ENCODE assay signal across 22 mouse cellular contexts in genomic region chr7:138400506-138401272, GRCm38 (mm10). TPM values are rescaled to one million over a fixed set of nuclear protein-coding genes. Genes with fewer than 3 reads are reported as not detected.
DNase-seq lines count a peak whose midpoint lies in the region; ATAC-seq and TF ChIP-seq lines count a peak whose summit lies in the region.
"Had no signal": no experiment of that assay in that cellular context is flagged by ENCODE, and none has a peak within 500 bp of the region (broad histone marks: within the 10 kb centered on the region; RNA-seq: fewer than 3 reads in every experiment).

No protein-coding gene starts in this region.

- H3K9me3 ChIP-seq in heart, embryonic 11.5 days (replicated peaks; ENCODE audit: control insufficient read depth, low read length) = no peaks in the 10 kb centered on the region
- H3K9me3 ChIP-seq in kidney, postnatal 0 days (replicated peaks; ENCODE audit: low read length) = no peaks in the 10 kb centered on the region
- no peaks in the 10 kb centered on the region for H3K9me3 ChIP-seq in kidney, embryonic 14.5 days (ENCODE audit: control insufficient read depth, low read length)

- H3K27ac ChIP-seq in heart, embryonic 11.5 days (ENCODE audit: low read depth, low read length) = no peak overlapping the region
- no peak overlapping the region for H3K27ac ChIP-seq in kidney, postnatal 0 days
- H3K27ac ChIP-seq in kidney, embryonic 14.5 days (ENCODE audit: low read depth, low read length) = no peak overlapping the region

- no peak for TF ChIP-seq CTCF in kidney, postnatal 0 days (IDR thresholded peaks at IDR 0.05; ENCODE audit: low read depth)

- peaks cover 45% of the 10 kb centered on the region for H3K27me3 ChIP-seq in heart, embryonic 11.5 days (ENCODE audit: control insufficient read depth, insufficient read depth, low read length)
- H3K27me3 ChIP-seq in kidney, postnatal 0 days (ENCODE audit: insufficient read depth, low read length) = peaks cover 14% of the 10 kb centered on the region
- peaks cover 27% of the 10 kb centered on the region for H3K27me3 ChIP-seq in kidney, embryonic 14.5 days (ENCODE audit: control insufficient read depth, insufficient read depth, low read length)
- H3K27me3 ChIP-seq: Patski had no signal

- H3K4me2 ChIP-seq in heart, embryonic 11.5 days = no peak overlapping the region
- no peak overlapping the region for H3K4me2 ChIP-seq in kidney, postnatal 0 days (ENCODE audit: low read length)
- H3K4me2 ChIP-seq in kidney, embryonic 14.5 days (replicated peaks; ENCODE audit: low read depth, low read length) = no peak overlapping the region

- no peak overlapping the region for H3K4me3 ChIP-seq in heart, embryonic 11.5 days (ENCODE audit: low read depth, low read length)
- H3K4me3 ChIP-seq in kidney, postnatal 0 days (replicated peaks; ENCODE audit: low read depth, low read length) = no peak overlapping the region
- H3K4me3 ChIP-seq in kidney, embryonic 14.5 days (ENCODE audit: low read length) = no peak overlapping the region

- peak; percentile 61 for DNase-seq in heart, adult 11 months
- peak; percentile 11 for DNase-seq in kidney, postnatal 0 days (ENCODE audit: low spot score)
- DNase-seq in A20 (ENCODE audit: low read depth, low spot score) = peak; percentile 67
- DNase-seq in spleen, adult 18-20 months = no peak
- DNase-seq: adrenal gland, adult 2 months; adrenal gland, adult 8-10 months; adrenal gland, postnatal 10 days; adrenal gland, postnatal 14 days; adrenal gland, postnatal 25 days; adrenal gland, postnatal 36 days; B cell, adult 2 months; cerebellum, adult 11 months; cerebellum, adult 11-12 months; cerebellum, adult 18-20 months; cerebellum, adult 2 months had no signal

- peaks cover 5% of the 10 kb centered on the region; the same call in 1 of the 2 replicates for H3K4me1 ChIP-seq in heart, embryonic 11.5 days (ENCODE audit: control insufficient read depth, insufficient read depth, low read length)
- peaks cover 9% of the 10 kb centered on the region for H3K4me1 ChIP-seq in kidney, postnatal 0 days (replicated peaks; ENCODE audit: insufficient read depth, low read length)
- H3K4me1 ChIP-seq in kidney, embryonic 14.5 days (ENCODE audit: control insufficient read depth, insufficient read depth, low read length) = peaks cover 9% of the 10 kb centered on the region; the same call in 1 of the 2 replicates

- no peak for ATAC-seq in heart, embryonic 11.5 days (replicated peaks; ENCODE audit: insufficient number of reproducible peaks, low FRiP score, low TSS enrichment)
- no peak for ATAC-seq in kidney, postnatal 0 days (replicated peaks; ENCODE audit: low FRiP score, low read depth)
- no peak for ATAC-seq in kidney, embryonic 14.5 days (ENCODE audit: low FRiP score, low TSS enrichment)
- ATAC-seq: activated CD4-positive, CD25-positive, alpha-beta regulatory T cell, adult 4 months; CD4-positive, CD25-positive, alpha-beta regulatory T cell, adult 4 months; Patski had no signal

- H3K36me3 ChIP-seq in heart, embryonic 11.5 days (ENCODE audit: control insufficient read depth, insufficient read depth, low read length) = no peaks in the 10 kb centered on the region
- H3K36me3 ChIP-seq in kidney, postnatal 0 days (ENCODE audit: insufficient read depth, low read length) = no peaks in the 10 kb centered on the region
- H3K36me3 ChIP-seq in kidney, embryonic 14.5 days (ENCODE audit: control insufficient read depth, insufficient read depth, low read length) = no peaks in the 10 kb centered on the region
- H3K36me3 ChIP-seq: G1E had no signal

- WGBS in heart, embryonic 11.5 days (ENCODE audit: insufficient replicate concordance) = 80% methylated on average over 8 of the region's 8 CpGs
- 67% methylated on average over 8 of the region's 8 CpGs for WGBS in kidney, postnatal 0 days
- 77% methylated on average over 8 of the region's 8 CpGs for WGBS in kidney, embryonic 14.5 days

- no peak overlapping the region for H3K9ac ChIP-seq in heart, embryonic 11.5 days (ENCODE audit: low read depth, low read length)
- H3K9ac ChIP-seq in kidney, postnatal 0 days (ENCODE audit: low read depth, low read length) = no peak overlapping the region
- H3K9ac ChIP-seq in kidney, embryonic 14.5 days (ENCODE audit: low read depth, low read length) = no peak overlapping the region

RNA-seq across cellular contexts. Expression of gene Tcerg1l, which starts 3.2 kb away (rescaled TPM):
- polyA plus RNA-seq in heart, embryonic 11.5 days (2014; fragmentation: Nextera tagmentation; extraction: Ambion mirVana) = 0.38 and 0.44 TPM in 2 replicates
- 1.4 and 2.0 TPM in 2 replicates for polyA plus RNA-seq in kidney, postnatal 0 days (2015; fragmentation: Nextera tagmentation; extraction: Ambion mirVana)
- polyA plus RNA-seq in kidney, embryonic 14.5 days (2014; fragmentation: Nextera tagmentation; extraction: Ambion mirVana) = 0.91 and 1.5 TPM in 2 replicates
- polyA plus RNA-seq: activated CD4-positive, CD25-positive, alpha-beta regulatory T cell, adult 4 months; C2C12; CD4-positive, CD25-positive, alpha-beta regulatory T cell, adult 4 months; G1E had no signal

Comparison
In these comparisons a context has a peak if more than half of its experiments do, and no peak if none do; other contexts are left out.
1. DNase-seq: peak in heart, adult 11 months (single experiment), kidney, postnatal 0 days (single experiment) and A20 (single experiment); none in spleen, adult 18-20 months (0 of 2).